Mouse (Mus musculus): ENCODE data around the gene Mapk1ip1l.

DNA sequence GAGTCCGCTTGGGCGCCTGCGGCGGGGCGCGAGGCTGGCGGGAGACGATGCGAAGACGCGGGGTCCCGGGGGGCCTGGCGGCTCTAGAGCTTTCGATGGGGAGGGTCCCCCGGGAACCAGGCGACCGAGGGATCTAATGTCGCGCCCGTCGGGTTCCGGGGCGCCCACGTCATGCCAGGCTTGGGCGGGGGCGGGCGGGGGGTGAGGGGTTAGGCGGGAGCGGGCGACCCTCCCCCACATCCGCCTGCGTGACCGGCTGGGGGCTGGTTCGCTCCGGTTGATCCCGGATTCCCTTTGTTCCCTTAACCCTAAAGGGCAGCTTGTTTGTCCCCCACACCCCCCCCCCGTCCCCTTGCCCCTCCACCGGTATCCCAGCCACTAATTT is 334 bp downstream of the Mapk1ip1l start:
- TF ChIP-seq CTCF (IDR thresholded peaks at IDR 0.05; ENCODE audit: low read depth) (no peak), EP300 (IDR thresholded peaks at IDR 0.05; ENCODE audit: low read depth) (no peak)

Data from liver, embryonic 14.5 days (tissue).